Mouse (Mus musculus) embryonic fibroblast, embryonic 13.5 days (primary cell): ENCODE data around the gene Tns1.

Experiments used
- CTCF ChIP-seq: IDR thresholded peaks from 2 replicates; pipeline ENCODE4 v1.5.1; 2011; ENCODE audit warnings: mild to moderate bottlenecking, control low read depth, low read length, moderate library complexity, borderline replicate concordance; ENCODE audit not compliant: insufficient read depth
- POLR2A ChIP-seq: IDR thresholded peaks from 2 replicates; pipeline ENCODE4 v1.6.1; 2011; ENCODE audit warnings: low read depth, mild to moderate bottlenecking, control low read depth, low read length, moderate library complexity

DNA sequence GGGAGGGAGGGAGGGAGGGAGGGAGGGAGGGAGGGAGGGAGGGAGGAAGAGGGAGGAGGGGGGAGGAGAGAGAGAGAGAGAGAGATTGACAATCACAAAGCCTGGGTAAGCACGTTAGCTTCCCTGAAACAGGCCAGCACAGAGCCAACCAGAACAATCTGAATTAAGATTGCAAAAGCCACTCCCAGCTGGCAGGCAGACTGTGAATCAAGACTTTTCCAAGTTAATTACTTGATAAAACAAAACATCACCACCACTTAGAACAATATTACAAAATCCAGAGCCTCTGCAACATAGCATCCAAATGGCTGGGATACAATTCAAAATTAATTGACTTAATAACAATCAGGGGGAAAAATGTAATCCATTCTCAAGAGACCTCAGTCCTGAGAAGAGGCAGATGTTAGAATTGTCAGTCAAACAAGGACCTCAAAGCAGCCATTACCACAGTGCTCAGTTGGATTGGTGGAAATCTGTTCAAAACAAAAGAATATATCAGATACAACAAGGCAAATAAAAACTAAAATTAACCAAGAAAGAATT is 248.5 kb downstream of the Tns1 start:
- TF ChIP-seq POLR2A (no peak), CTCF (no peak)
